Mouse (Mus musculus): ENCODE measurements around the gene Doc2g. TPM values are rescaled to one million over a fixed set of nuclear protein-coding genes. Genes with fewer than 3 reads are reported as not detected.
"Not testable (repeated sequence)": the region's sequence is repeated elsewhere in the genome, so short reads cannot be mapped to it uniquely, and the experiment has no call there.

The Doc2g gene
- polyA plus RNA-seq (2017; shearing (Covaris generic)): 1 to 10 TPM in 1 of 2 experiments, under 1 TPM in 1; 0.45 to 1.5 TPM

DNA sequence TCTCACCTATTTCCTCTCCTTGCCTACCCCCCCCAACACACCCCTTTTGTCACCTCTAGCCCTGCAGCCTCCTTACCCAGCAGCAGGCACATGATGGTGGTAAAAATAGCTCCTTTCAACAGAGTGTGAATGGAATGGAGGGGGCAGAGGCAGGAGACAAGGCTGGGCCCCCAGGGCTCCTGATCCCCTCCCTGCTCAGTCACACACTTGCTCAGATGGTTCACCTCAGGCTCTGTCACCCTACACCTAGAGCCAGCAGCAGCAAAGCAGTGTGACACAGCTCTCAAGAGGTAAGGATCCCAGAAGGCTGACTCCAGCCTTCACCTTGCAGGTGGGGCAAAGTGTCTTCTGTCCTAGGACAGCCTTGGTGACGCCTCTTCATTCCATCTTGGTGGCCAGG is at the start of gene Doc2g:
Gene Doc2g (plus strand): TSS at position 202 of the 400 bp plus-strand sequence.
- ATAC-seq: no peak

DNA sequence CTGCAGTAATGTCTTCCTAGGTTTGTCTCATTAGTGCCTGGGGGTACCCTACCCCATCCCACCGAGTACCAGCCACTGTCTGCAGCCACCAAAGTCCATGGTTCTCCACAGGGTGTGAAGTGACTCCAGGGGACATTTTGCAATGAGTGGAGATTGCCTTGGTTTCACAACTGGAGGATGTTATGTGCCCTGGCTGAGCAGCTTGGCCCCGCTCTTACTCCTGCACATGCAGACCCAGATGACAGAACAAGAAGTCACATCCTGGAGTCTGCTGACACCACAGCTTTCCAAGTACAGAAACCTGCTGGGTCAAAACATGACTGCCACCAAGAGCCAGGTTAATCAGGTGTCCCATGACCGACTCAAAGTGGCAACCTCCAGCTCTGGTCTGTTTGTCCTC is 48.1 kb upstream of the Doc2g start:
- no peak for ATAC-seq

GRCm38 (mm10) chr19:3955804-3956203 is 47.3 kb upstream of the Doc2g start:
- no peak for ATAC-seq

DNA sequence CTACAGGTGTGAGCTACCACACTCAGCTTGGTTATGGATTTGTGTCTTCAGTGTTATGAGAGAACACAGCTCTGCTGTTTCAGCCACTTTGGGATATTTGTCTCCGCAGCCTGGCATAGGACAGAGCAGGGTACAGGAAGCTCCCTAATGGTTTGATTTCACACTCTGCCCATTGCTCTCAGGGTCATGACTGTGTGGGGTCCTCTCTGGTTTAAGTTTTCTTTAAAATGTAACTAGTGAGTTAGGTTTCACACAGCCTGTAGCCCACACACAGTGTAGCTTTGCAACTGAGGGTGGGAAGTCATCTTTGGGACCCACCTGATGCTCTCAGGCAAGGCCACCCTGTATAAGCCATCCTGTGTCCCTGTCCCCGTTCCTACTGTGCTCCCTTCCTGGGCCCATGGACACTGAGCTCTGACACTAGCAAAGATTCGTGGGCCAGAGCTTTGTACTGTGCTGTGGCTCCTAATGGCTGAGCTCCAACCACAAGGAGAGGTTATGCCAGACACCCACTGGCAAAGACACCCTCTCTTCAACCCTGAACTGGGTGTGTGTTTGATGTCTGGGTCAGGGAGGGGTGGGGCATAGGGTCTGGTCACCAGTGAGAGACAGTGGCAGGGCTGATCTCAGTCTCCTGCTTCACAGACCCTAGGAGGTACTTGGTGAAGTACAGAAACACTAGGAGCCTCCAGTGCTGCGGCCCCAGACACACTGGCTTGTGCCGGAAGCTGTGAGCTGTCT is 45.6 kb upstream of the Doc2g start:
- ATAC-seq: not testable (repeated sequence)

DNA sequence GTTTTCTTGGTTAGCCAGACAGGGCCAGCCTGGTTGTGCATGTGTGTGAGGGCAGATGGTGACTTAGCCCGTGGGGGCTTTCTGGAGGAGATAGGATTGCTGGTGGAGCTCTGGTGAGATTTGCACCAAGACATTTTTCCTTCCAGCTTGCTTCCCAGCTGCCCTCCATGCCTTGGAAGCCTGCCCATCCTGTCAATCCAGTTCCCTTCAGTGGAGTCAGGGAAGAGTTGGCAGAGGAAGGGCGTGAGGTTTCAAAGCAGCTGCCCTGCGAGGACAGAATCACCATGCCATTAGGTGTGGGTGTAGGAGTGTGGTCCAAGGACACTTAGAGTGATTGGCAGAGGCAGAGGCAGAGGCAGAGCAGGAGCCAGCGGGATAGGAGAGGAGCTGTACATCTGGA is 44.6 kb upstream of the Doc2g start, which contains the start of gene Aldh3b3:
Gene Aldh3b3 (plus strand): TSS at position 176 of the 400 bp plus-strand sequence.
- no peak for ATAC-seq

DNA sequence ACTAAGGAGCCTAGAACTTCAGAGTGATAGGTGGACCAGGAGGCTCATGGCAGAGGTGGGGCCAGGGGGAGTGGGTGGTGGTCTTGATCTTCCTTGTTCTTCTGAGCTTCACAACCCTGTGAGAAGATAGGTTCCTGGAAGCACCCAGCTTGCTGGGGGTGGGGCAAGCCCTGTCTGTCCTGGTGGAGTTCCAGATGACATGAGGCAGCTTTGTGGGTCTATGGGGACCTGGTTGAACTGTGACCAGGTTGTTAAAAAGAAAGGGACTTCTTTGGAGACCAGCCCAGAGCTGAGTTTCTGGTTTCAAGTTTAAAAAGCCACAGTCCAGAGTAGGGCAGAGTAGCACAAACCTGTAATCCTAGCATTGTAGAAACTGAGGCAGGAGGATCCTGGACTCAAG is 44.1 kb upstream of the Doc2g start:
- ATAC-seq: no peak

DNA sequence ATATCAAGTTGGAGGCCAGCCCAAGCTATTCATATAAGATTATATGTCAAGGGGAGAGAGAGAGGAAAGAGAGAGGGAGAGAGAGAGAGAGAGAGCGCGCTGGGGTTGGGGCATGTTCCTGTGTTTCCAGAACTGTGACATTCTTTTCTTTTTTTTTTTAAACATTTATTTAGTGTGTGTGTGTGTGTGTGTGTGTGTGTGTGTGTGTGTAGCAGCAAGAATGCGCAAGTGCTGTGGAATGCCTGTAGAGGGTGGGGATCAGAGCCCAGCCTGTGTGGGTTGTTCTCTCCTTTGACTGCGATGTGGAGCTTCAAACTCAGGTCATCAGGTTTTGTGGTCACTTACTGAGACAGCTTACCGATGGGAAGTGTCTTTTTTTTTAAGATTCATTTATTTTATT is 42.9 kb upstream of the Doc2g start:
- ATAC-seq: no peak

- ATAC-seq: not testable (repeated sequence)
Measured at GRCm38 (mm10) chr19:3961805-3962204, 41.3 kb upstream of the Doc2g start.

DNA sequence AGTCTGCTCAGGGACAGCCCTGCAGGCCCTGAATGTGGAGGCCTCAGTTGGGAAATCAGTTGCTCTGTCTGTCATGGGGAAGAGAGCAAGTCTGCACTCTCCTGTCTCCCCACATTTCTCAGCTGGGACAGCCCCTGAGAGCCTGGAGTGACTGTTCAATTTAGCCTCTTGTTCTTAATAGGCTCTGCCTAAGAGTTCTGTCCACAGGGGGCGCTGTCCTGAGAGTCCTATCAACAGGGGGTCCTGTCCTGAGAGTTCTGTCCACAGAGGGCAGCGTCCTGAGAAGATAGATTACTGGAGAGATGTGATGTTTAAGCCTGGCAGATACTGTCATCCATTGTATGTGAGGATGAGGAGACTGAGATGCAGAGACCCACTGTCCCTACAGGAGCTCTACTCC is 40.6 kb upstream of the Doc2g start:
- no peak for ATAC-seq

GRCm38 (mm10) chr19:3964030-3964429 is 39.1 kb upstream of the Doc2g start:
- no peak for ATAC-seq

DNA sequence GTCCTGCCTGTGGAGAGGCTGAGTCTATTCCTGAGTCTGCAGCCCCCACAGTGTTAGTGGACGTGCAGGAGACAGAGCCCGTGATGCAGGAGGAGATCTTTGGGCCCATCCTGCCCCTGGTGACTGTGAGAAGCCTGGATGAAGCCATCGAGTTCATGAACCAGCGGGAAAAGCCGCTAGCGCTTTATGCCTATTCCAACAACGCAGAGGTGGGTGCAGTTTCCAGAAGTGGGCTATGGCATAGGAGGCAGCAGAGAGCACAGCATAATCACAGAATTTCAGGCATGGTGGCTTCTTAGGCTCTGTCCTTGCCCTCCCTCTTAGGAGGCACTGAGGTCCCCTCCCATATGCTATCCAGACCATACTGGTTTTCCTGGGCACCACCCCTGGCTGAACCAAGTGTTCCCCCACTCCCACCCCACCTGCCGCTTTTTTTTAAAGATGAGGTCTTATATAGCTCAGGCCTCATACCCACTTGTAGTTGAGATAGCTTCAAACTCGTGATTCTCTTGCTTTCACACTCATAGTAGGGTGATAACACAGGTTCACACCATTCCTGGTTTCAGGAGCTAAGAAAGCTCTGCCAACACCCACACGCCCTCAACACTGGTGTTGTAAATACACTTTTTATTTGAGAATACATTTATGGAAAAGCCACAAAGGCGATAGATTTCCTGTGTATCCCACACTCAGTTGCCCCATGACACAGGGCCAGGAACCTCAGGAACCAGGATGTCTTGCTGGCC is 36.6 kb upstream of the Doc2g start:
- ATAC-seq: no peak

DNA sequence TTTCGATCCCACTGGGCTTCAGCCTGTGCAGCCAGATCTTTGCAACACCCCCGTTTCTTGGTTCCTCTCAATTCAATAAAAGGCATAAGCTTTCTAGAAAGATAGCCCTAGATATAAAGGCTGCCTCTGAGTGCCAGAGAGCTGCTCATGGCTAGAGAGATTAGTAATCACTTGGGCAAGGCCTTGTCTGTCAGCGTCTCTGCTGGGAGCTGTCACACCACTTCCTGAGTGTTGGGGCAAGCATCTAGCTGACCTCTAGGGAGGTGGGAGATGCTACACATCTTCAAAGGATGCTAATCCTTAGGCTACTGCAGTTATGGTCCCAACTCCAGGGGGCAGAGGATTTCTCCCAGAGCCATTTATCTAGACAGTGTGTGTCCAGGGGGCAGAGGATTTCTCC is 35.9 kb upstream of the Doc2g start:
- ATAC-seq: no peak

GRCm38 (mm10) chr19:3972229-3972628 is 30.9 kb upstream of the Doc2g start, which contains the start of gene Aldh3b2:
Aldh3b2 (plus strand) TSS chr19:3972328.
- ATAC-seq: no peak

GRCm38 (mm10) chr19:3974608-3975007 is 28.5 kb upstream of the Doc2g start:
- ATAC-seq: not testable (repeated sequence)

DNA sequence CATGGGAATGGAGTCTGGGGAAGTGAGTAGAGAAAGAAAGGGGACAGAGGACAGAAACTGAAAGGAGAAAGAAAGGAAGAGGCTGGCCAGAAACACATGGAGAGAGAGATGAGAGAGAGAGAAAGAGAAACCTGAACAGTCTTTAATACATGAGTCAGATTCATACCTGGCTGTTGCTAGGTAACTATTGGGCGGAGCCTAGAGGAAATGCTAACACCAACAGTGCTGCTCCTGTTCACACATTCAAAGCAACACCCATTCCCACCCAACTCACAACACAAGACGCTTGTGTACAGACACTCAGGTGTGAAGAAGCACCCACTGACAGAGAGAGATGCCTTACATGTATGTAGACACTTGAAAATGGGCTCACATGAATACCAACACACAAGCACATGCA is 27.2 kb upstream of the Doc2g start:
- no peak for ATAC-seq

- ATAC-seq: no peak
Measured at GRCm38 (mm10) chr19:3980309-3980708, 22.8 kb upstream of the Doc2g start.

GRCm38 (mm10) chr19:3980917-3981316 is 22.2 kb upstream of the Doc2g start:
- ATAC-seq: no peak

- ATAC-seq: no peak
Measured at GRCm38 (mm10) chr19:3983527-3984200, 19.4 kb upstream of the Doc2g start.

GRCm38 (mm10) chr19:3985261-3985681 is 17.8 kb upstream of the Doc2g start:
- ATAC-seq: no peak

GRCm38 (mm10) chr19:3986334-3986733 is 16.8 kb upstream of the Doc2g start, which contains the start of gene Acy3:
Acy3 (plus strand) TSS chr19:3986570.
- no peak for ATAC-seq

GRCm38 (mm10) chr19:3988066-3988465 is 15.0 kb upstream of the Doc2g start:
- no peak for ATAC-seq

DNA sequence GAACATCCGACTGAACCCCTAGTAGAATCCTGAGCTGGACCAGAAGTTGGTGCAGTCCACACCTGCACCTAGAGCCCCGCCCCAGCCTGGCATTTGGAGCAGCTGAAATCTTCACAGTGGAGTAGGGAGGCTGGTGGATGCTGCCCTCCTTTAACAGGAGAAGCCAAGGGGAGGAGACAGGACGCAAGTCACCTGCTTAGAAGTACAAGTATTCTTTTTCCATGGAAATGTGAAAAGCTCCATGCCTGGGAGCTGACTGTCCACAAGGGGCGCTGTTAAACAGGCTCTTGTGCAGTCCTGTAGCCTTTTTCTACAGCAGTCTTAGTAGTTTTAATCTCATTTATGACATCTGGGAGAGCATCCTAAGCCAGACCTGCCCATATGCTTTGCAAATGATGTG is 14.4 kb upstream of the Doc2g start:
- no peak for ATAC-seq

DNA sequence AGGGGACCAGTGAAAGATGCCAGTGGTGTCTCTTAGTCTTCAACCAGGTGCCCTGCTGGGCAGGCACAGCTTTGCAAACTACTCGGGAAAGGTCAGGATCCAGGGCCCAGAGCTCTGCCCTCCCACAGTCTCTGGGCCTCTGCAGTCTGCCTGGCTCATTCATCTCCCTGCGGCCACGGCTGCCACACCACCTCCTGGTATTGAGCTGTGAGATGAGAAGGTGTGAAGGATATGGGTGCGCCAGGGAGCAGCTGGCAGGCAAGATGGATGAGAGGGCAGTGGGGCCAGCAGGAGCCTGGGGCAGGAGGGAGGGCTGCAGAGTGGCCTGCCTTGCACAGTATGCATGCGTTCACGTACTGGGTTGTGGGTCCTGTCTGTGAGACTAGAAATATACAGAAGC is 12.3 kb upstream of the Doc2g start:
- ATAC-seq: no peak
